8 mouse cellular contexts compared by ENCODE assay signal in genomic region chr2:35767834-35768537, GRCm38 (mm10).
DNase-seq lines count a peak whose midpoint lies in the region; ATAC-seq and TF ChIP-seq lines count a peak whose summit lies in the region.
"Had no signal": no experiment of that assay in that cellular context is flagged by ENCODE, and none has a peak within 500 bp of the region (broad histone marks: within the 10 kb centered on the region; RNA-seq: fewer than 3 reads in every experiment).

No protein-coding gene starts in this region.

- H3K27me3 ChIP-seq in stomach, postnatal 0 days (ENCODE audit: control insufficient read depth, insufficient read depth, low read length), result no peaks in the 10 kb centered on the region
- H3K27me3 ChIP-seq in limb, embryonic 10.5 days (ENCODE audit: low read depth, poor library complexity, severe bottlenecking), result peaks cover 7% of the 10 kb centered on the region

- intact Hi-C loops in left cerebral cortex, postnatal 4 days (cut with DNase I), result no loop called here

- no peak for TF ChIP-seq EP300 in stomach, postnatal 0 days (optimal IDR thresholded peaks at IDR 0.05)

- H3K9ac ChIP-seq in stomach, postnatal 0 days (ENCODE audit: low read length), result no peak overlapping the region

- no peak overlapping the region for H3K4me2 ChIP-seq in stomach, postnatal 0 days (replicated peaks; ENCODE audit: low read depth)

- WGBS in stomach, postnatal 0 days, result 50% methylated on average over 14 of the region's 14 CpGs
- 34% methylated on average over 14 of the region's 14 CpGs for WGBS in limb, embryonic 10.5 days

- no peaks in the 10 kb centered on the region for H3K36me3 ChIP-seq in stomach, postnatal 0 days (ENCODE audit: control insufficient read depth, insufficient read depth, low read length)
- no peaks in the 10 kb centered on the region for H3K36me3 ChIP-seq in limb, embryonic 10.5 days

- H3K4me1 ChIP-seq in stomach, postnatal 0 days (replicated peaks; ENCODE audit: control insufficient read depth, insufficient read depth), result no peaks in the 10 kb centered on the region
- peaks cover 27% of the 10 kb centered on the region for H3K4me1 ChIP-seq in limb, embryonic 10.5 days

- TF ChIP-seq CTCF in stomach, postnatal 0 days (IDR thresholded peaks at IDR 0.05; ENCODE audit: low read depth), result no peak

- peak; percentile 57 for DNase-seq in left cerebral cortex, adult 11 months (ENCODE audit: low spot score)
- DNase-seq in left cerebral cortex, postnatal 4 days, result no peak
- peak; percentile 72 to 79 for DNase-seq in frontal cortex, postnatal 36 days (ENCODE audit: low spot score in 2 of 2)
- peak; percentile 24 for DNase-seq in kidney, postnatal 14 days
- DNase-seq in right cerebral cortex, postnatal 10 days (ENCODE audit: low spot score in 2 of 2), result peak; percentile 60 to 64
- no peak for DNase-seq in stomach, postnatal 0 days (ENCODE audit: low spot score)
- DNase-seq in limb, embryonic 10.5 days (ENCODE audit: low spot score), result no peak
- DNase-seq: cerebellum, adult 11 months had no signal

- H3K4me3 ChIP-seq in stomach, postnatal 0 days (ENCODE audit: low read depth, low read length), result no peak overlapping the region
- H3K4me3 ChIP-seq in limb, embryonic 10.5 days, result no peak overlapping the region

- no peak for ATAC-seq in stomach, postnatal 0 days (ENCODE audit: low FRiP score, low TSS enrichment)

- no peaks in the 10 kb centered on the region for H3K9me3 ChIP-seq in stomach, postnatal 0 days (ENCODE audit: control insufficient read depth, low read length)
- H3K9me3 ChIP-seq in limb, embryonic 10.5 days (replicated peaks), result no peaks in the 10 kb centered on the region

- no peak overlapping the region for H3K27ac ChIP-seq in stomach, postnatal 0 days (replicated peaks)
- no peak overlapping the region for H3K27ac ChIP-seq in limb, embryonic 10.5 days

Comparison
In these comparisons a context has a peak if more than half of its experiments do, and no peak if none do; other contexts are left out.
1. DNase-seq: peak in left cerebral cortex, adult 11 months (single experiment), frontal cortex, postnatal 36 days (2 of 2), kidney, postnatal 14 days (single experiment) and right cerebral cortex, postnatal 10 days (2 of 2); none in left cerebral cortex, postnatal 4 days (single experiment), stomach, postnatal 0 days (single experiment) and limb, embryonic 10.5 days (single experiment).